Mouse (Mus musculus) cerebellum, adult 2 months (tissue): ENCODE data around the gene Lrrc4b. TPM values are rescaled to one million over a fixed set of nuclear protein-coding genes. Genes with fewer than 3 reads are reported as not detected.

ENCODE experiments used
- DNase-seq, 2 experiments: peaks; one replicate each; pipeline ENCODE4 v3.0.0; 2021
- H3K27ac ChIP-seq: fragments of 200-500 bp; 2 replicates; pipeline ENCODE4 v1.5.1; 2012; ENCODE audit warnings: low read length, control low read depth, inconsistent platforms; ENCODE audit not compliant: insufficient read depth
- H3K27me3 ChIP-seq: fragments of 200-500 bp; 2 replicates; pipeline ENCODE4 v1.6.1; 2012; ENCODE audit warnings: inconsistent platforms, mild to moderate bottlenecking, low read length, moderate library complexity; ENCODE audit not compliant: control insufficient read depth, insufficient read depth
- H3K4me1 ChIP-seq: fragments of 200-500 bp; 2 replicates; pipeline ENCODE4 v1.6.1; 2011; ENCODE audit warnings: low read length; ENCODE audit not compliant: control insufficient read depth, insufficient read depth
- H3K4me3 ChIP-seq: fragments of 200-500 bp; replicated peaks from 2 replicates; pipeline ENCODE3; 2011; ENCODE audit warnings: mild to moderate bottlenecking, low read depth, low read length, control low read depth; ENCODE audit not compliant: insufficient read depth
- CTCF ChIP-seq: fragments of 200-500 bp; IDR thresholded peaks from 2 replicates; pipeline ENCODE4 v1.5.1; 2011; ENCODE audit warnings: low read depth, mild to moderate bottlenecking, control low read depth, low read length, moderate library complexity, borderline replicate concordance; ENCODE audit not compliant: insufficient read depth
- POLR2A ChIP-seq: fragments of 200-500 bp; IDR thresholded peaks from 2 replicates; pipeline ENCODE4 v1.6.1; 2011; ENCODE audit warnings: low read length, control low read depth, borderline replicate concordance; ENCODE audit not compliant: insufficient read depth
- whole genome bisulfite sequencing: fragments of 180-500 bp; shearing (Covaris S2); methylation state at CpG from one replicate; pipeline ENCODE4 v1.1.7; 2018; 5-methylcytosine and 5-hydroxymethylcytosine counted together
- polyA plus RNA-seq: library from polyadenylated mRNA; depleted of rRNA; stranded (reverse); fragments of >200 nt; gene quantifications from 2 replicates; pipeline ENCODE4 v1.2.3, GENCODE M21; 2012

Gene Lrrc4b
- polyA plus RNA-seq, 1 experiment = 214 TPM

GRCm38 (mm10) chr7:44484841-44485571, 56.2 kb downstream of the Lrrc4b start:
- H3K27me3 ChIP-seq = no peaks in the 10 kb centered on the region
- peak; percentile 80 to 89 for DNase-seq
- TF ChIP-seq POLR2A = no peak
- peak; percentile 100 for TF ChIP-seq CTCF
- WGBS = 20% methylated on average over 5 of the region's 5 CpGs
- no peaks in the 10 kb centered on the region for H3K4me1 ChIP-seq
- H3K4me3 ChIP-seq = no peak overlapping the region
- no peak overlapping the region for H3K27ac ChIP-seq

GRCm38 (mm10) chr7:44485572-44486195, 56.9 kb downstream of the Lrrc4b start:
- 83% methylated on average over 7 of the region's 7 CpGs for WGBS
- Histone ChIP-seq H3K27ac (no peak overlapping the region), H3K4me1 (no peaks in the 10 kb centered on the region), H3K4me3 (no peak overlapping the region), H3K27me3 (no peaks in the 10 kb centered on the region)
- DNase-seq = peak in 1 of 2 experiments; percentile 7
- TF ChIP-seq CTCF (no peak), POLR2A (no peak)

GRCm38 (mm10) chr7:44486927-44487575, 58.2 kb downstream of the Lrrc4b start:
- H3K27me3 ChIP-seq = no peaks in the 10 kb centered on the region
- H3K4me3 ChIP-seq = no peak overlapping the region
- no peak overlapping the region for H3K27ac ChIP-seq
- H3K4me1 ChIP-seq = no peaks in the 10 kb centered on the region
- 45% methylated on average over 13 of the region's 13 CpGs for WGBS
- no peak for TF ChIP-seq POLR2A
- TF ChIP-seq CTCF = no peak
- peak in 1 of 2 experiments; percentile 20 for DNase-seq

- WGBS = 80% methylated on average over 7 of the region's 7 CpGs
- no peak for TF ChIP-seq POLR2A
- TF ChIP-seq CTCF = no peak
- DNase-seq = peak in 1 of 2 experiments; percentile 13
- Histone ChIP-seq H3K4me3 (no peak overlapping the region), H3K4me1 (no peaks in the 10 kb centered on the region), H3K27me3 (no peaks in the 10 kb centered on the region), H3K27ac (no peak overlapping the region)
Measured at GRCm38 (mm10) chr7:44487936-44488335, 59.1 kb downstream of the Lrrc4b start.

- WGBS = 72% methylated on average over 8 of the region's 8 CpGs
- H3K4me3 ChIP-seq = no peak overlapping the region
- peak in 1 of 2 experiments; percentile 21 for DNase-seq
Measured at GRCm38 (mm10) chr7:44488545-44488944, 59.7 kb downstream of the Lrrc4b start.

GRCm38 (mm10) chr7:44490281-44490680, 61.5 kb downstream of the Lrrc4b start:
- H3K4me3 ChIP-seq = no peak overlapping the region
- H3K4me1 ChIP-seq = peaks cover 10% of the 10 kb centered on the region
- H3K27me3 ChIP-seq = no peaks in the 10 kb centered on the region
- peak in 1 of 2 experiments; percentile 16 for DNase-seq
- TF ChIP-seq CTCF (no peak), POLR2A (no peak)
- 56% methylated on average over 4 of the region's 4 CpGs for WGBS
- H3K27ac ChIP-seq = no peak overlapping the region

More at GRCm38 (mm10) chr7:44488545-44488944, 59.7 kb downstream of the Lrrc4b start:
- H3K4me1 ChIP-seq = 0 out of 2 replicates have a peak, but pooled peaks cover 3% of the 10 kb centered on the region
- no peak overlapping the region for H3K27ac ChIP-seq
- H3K27me3 ChIP-seq = no peaks in the 10 kb centered on the region
- TF ChIP-seq CTCF = no peak
- no peak for TF ChIP-seq POLR2A

GRCm38 (mm10) chr7:44491391-44491790, 62.6 kb downstream of the Lrrc4b start:
- no peak overlapping the region for H3K27ac ChIP-seq
- DNase-seq = no peak
- WGBS = 92% methylated on average over 5 of the region's 5 CpGs
- peaks cover 13% of the 10 kb centered on the region for H3K4me1 ChIP-seq
- TF ChIP-seq POLR2A = no peak
- no peak for TF ChIP-seq CTCF
- no peaks in the 10 kb centered on the region for H3K27me3 ChIP-seq
- no peak overlapping the region for H3K4me3 ChIP-seq
